Mouse (Mus musculus) activated CD4-positive, CD25-positive, alpha-beta regulatory T cell (primary cell): ENCODE results near the gene Olfr1173. TPM values are rescaled to one million over a fixed set of nuclear protein-coding genes. Genes with fewer than 3 reads are reported as not detected.

Experiments
- polyA plus RNA-seq, 2 experiments: library from polyadenylated mRNA; unstranded; fragments of 100-300 nt; shearing (Covaris generic); gene quantifications; one replicate each; pipeline ENCODE4 v1.2.1; 2017

Gene Olfr1173
- polyA plus RNA-seq, result under 1 TPM in 1 of 2 experiments, not detected in 1; 0.31 TPM

GRCm38 (mm10) chr2:88279775-88280174, at the start of gene Olfr1173:
TSS of gene Olfr1173 (minus strand) at chr2:88279875.

GRCm38 (mm10) chr2:88327115-88327514, 47.4 kb upstream of the Olfr1173 start, which contains the start of gene Olfr1175-ps:
TSS of gene Olfr1175-ps (minus strand) at chr2:88327215.

GRCm38 (mm10) chr2:88315035-88315434, 35.4 kb upstream of the Olfr1173 start, which contains the start of gene Olfr1174-ps:
TSS of gene Olfr1174-ps (minus strand) at chr2:88315135.

GRCm38 (mm10) chr2:88228234-88228633, 51.4 kb downstream of the Olfr1173 start, which contains the start of gene Olfr1170:
TSS of gene Olfr1170 (minus strand) at chr2:88228334.

Other genes starting within 250 kb of the Olfr1173 start
- under 1 TPM in 1 of 2 experiments, not detected in 1; 0.11 TPM for gene Olfr73, start 242.2 kb downstream of the Olfr1173 start, polyA plus RNA-seq
- not detected for gene Olfr1162, start 228.7 kb downstream of the Olfr1173 start, polyA plus RNA-seq
- not detected for gene Olfr1163, start 208.0 kb downstream of the Olfr1173 start, polyA plus RNA-seq
- not detected for gene Olfr1164, start 185.9 kb downstream of the Olfr1173 start, polyA plus RNA-seq
- gene Olfr1166, start 151.6 kb downstream of the Olfr1173 start, polyA plus RNA-seq, result not detected
- gene Olfr1167, start 124.7 kb downstream of the Olfr1173 start, polyA plus RNA-seq, result not detected
- not detected for gene Olfr1168, start 98.0 kb downstream of the Olfr1173 start, polyA plus RNA-seq
- not detected for gene Olfr1170, start 51.5 kb downstream of the Olfr1173 start, polyA plus RNA-seq
- gene Olfr1174-ps, start 35.3 kb upstream of the Olfr1173 start, polyA plus RNA-seq, result under 1 TPM in 1 of 2 experiments, not detected in 1; 0.69 TPM
- under 1 TPM in 1 of 2 experiments, not detected in 1; 0.04 TPM for gene Olfr1175-ps, start 47.3 kb upstream of the Olfr1173 start, polyA plus RNA-seq
- gene Olfr1176, start 56.8 kb upstream of the Olfr1173 start, polyA plus RNA-seq, result under 1 TPM in 1 of 2 experiments, not detected in 1; 0.06 TPM
- gene Olfr1177-ps, start 66.6 kb upstream of the Olfr1173 start, polyA plus RNA-seq, result not detected
- under 1 TPM in 1 of 2 experiments, not detected in 1; 0.02 TPM for gene Olfr1178, start 107.2 kb upstream of the Olfr1173 start, polyA plus RNA-seq
- gene Olfr1179, start 126.6 kb upstream of the Olfr1173 start, polyA plus RNA-seq, result not detected
- not detected for gene Olfr1180, start 139.3 kb upstream of the Olfr1173 start, polyA plus RNA-seq
- gene Olfr1181, start 146.3 kb upstream of the Olfr1173 start, polyA plus RNA-seq, result under 1 TPM in 1 of 2 experiments, not detected in 1; 0.09 TPM
- gene Gm13757, start 169.3 kb upstream of the Olfr1173 start, polyA plus RNA-seq, result not detected
- not detected for gene Olfr1183, start 175.0 kb upstream of the Olfr1173 start, polyA plus RNA-seq
- not detected for gene Olfr1184, start 203.7 kb upstream of the Olfr1173 start, polyA plus RNA-seq
- gene Olfr1185-ps1, start 213.4 kb upstream of the Olfr1173 start, polyA plus RNA-seq, result under 1 TPM in 1 of 2 experiments, not detected in 1; 0.10 TPM
- gene Olfr1186, start 238.7 kb upstream of the Olfr1173 start, polyA plus RNA-seq, result not detected